Mouse (Mus musculus): ENCODE results near the gene Abca13.

GRCm38 (mm10) chr11:9221646-9222045, 29.9 kb downstream of the Abca13 start:
- TF ChIP-seq CTCF (IDR thresholded peaks at IDR 0.05; ENCODE audit: control insufficient read depth, insufficient read depth, low read length) (no peak), POLR2A (IDR thresholded peaks at IDR 0.05; ENCODE audit: borderline replicate concordance, control insufficient read depth, low read depth, low read length) (no peak)
